Mouse (Mus musculus) frontal cortex, postnatal 25 days (tissue): ENCODE results near the gene Plaur.
A peak's percentile ranks its signal among the peaks of the same experiment; 100 is the strongest.

ENCODE experiments used
- DNase-seq, 2 experiments: peaks; one replicate each; pipeline ENCODE4 v3.0.0; 2022; ENCODE audit warnings: low spot score in 2 of 2

The Plaur gene

DNA sequence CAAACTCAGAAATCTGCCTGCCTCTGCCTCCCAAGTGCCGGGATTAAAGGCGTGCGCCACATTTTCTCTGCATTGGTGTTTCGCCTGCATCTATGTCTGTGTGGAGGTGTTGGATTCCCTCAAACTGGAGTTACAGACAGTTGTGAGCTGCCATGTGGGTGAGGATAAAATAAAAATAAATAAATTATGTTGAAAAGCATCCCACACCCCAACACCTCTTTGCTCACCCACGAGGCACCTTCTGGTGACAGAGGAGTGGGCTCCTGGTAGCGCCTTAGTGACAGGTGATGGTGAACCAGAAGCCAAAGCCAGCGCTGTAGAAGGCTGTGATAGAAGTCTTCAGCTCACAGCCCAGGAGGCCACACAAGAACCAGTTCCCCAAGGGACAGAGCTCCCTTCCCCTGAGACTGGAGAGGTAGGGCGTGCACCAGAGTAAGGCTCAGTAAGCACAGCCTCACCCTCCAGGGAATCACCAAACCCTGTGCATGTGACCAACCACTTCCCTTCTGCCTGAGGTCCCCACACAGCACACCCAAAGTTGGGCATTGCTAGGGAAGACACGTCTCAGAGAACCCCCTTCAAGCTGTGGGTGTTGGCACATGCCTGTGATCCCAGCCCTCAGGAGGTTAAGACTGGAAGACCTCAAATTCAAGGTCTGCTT lies 16.9 kb upstream of the Plaur start:
- no peak for DNase-seq

DNA sequence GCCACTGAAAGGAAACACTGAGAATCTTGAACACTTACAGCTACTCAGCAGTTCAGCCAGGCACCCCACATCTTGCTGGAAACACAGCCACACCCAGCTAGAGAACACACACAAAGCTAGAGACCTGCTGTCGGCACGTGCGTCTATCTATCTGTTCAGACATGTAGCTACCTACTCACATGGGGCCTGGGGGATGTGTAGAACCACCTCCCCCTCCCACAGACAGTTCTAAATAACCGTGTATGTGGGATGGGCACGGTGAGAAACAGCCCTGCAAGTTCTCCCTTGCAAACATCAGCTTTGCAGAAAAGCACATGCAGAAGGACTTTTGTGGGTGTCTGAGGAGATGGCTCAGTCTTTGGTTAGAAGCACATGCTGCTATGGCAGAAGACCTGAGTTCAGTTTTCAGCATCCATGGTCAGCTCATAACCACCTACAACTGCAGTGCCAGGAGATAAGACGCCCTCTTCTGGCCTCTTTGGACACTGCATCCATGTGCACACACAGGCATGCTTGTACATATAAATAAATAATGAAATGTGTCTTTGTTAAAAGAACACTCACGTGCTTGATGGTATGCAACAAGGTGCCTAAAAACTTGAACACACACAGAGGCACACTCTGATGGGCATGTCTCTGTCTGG lies 15.5 kb upstream of the Plaur start:
- DNase-seq: no peak

DNA sequence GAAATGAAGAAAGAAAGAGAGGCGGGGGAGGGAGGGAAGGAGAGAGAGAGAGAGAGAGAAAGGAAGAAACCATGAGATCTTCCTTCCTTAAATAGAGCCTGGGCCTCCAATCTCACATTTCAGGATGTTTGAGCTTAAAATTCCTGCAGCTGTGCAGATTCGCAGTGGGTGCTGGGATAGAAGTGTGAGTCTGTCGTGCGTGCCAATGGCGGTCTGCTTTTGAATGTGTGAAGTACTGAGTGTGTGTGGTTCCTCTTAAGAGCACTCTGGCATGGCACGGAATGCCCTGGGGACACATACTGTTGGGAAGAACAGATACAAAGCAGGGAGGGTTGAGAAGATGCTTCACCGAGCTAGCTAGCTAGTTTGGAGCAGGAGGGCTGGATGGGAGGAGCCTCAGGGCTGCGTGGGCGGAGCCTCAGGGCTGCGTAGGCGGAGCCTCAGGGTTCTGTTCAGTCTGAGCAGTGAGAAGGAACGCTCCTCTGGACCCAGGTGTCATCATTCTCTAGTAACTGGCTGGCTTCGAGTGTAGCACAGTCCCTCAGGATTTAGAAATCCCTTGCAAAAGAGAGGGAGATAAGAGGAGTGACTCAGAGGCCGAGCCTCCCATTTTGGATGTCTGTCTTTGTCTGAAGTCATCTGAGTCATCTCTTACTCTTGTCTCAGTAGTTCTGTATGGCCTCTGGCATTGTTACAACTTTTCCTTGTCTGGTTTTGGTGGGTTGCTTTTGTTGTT lies 13.3 kb upstream of the Plaur start:
- DNase-seq: no peak

DNA sequence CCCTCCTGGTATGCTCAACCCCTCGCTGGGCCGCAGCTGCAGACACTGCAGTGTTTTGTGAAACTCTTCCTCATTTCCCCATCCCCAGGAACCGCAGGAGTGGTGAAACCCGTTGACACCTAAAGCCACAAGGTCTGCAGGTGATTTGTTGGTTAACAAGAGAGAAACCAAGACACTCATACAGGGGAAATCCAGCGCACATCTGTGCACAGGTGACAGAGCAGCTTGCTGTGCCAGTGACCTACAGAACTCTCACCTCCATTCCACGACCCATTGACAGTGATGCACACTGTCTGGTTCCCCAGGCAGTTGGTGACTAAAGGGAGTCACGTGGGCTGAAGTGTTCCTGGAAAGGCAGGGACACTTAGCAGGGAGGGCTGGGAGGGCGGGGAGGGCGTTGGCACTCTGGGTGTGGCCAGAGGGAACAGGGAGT lies 11.7 kb upstream of the Plaur start:
- DNase-seq: no peak

DNA sequence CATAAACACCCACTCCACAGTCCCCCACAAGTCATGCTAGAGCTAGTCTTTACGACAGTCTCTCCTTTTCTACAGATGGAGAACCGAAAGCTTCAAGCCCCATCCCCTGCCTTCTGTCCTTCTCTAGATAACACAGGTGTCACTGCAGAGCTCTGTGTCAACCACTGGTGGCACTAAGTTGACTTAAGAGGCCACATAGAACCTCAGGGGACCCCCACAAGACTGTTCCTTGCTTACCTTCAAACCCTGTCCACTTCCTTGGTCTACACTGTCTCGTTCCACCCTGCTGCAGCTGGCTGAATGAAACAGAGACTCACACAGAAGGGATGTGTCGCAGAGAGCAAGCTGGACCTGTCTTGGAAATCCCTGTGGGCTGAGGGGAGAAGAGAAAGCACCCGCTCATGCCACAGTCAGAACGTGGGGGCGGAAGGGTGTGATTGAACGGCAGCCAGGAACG lies 10.4 kb upstream of the Plaur start, which contains the start of gene Irgc1:
Gene Irgc1, minus strand, starts transcription at position 443 of the 457 bp plus-strand sequence.
- no peak for DNase-seq

DNA sequence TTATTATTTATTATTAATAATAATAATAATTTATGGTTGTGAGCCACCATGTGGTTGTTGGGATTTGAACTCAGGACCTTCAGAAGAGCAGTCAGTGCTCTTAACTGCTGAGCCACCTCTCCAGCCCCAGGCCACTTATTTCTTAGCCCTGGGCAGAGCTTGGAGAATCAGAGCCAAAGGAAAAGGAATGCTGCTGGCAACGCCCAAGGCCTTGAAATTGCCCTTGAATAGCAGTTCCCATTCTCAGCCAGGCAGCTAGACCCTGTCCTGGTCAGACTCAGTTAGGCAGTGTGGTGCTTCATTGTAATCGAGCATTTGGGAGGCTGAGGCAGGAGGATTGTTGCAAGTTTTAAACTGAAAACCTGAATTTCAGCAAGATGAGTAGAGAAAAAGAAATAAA lies 8.1 kb upstream of the Plaur start:
- DNase-seq: no peak

DNA sequence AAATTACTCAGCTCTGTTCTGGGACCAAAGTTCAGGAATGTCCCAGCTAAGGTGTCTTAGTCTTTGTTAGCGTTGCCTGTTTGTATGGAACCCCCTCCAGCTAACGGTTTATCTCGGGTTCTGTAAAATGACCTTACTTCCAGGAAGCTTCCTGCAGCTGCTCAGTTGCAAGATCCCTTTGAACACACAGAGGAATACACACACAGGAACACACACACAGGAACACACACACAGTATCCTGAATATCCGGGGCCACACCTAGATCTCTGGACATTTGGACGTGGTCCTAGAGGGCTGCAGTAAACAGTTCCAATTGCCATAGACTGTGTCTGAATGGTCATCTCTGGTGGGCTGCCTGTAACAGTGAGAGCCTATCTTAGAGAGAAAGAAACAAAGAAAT lies 6.6 kb upstream of the Plaur start:
- DNase-seq: no peak

DNA sequence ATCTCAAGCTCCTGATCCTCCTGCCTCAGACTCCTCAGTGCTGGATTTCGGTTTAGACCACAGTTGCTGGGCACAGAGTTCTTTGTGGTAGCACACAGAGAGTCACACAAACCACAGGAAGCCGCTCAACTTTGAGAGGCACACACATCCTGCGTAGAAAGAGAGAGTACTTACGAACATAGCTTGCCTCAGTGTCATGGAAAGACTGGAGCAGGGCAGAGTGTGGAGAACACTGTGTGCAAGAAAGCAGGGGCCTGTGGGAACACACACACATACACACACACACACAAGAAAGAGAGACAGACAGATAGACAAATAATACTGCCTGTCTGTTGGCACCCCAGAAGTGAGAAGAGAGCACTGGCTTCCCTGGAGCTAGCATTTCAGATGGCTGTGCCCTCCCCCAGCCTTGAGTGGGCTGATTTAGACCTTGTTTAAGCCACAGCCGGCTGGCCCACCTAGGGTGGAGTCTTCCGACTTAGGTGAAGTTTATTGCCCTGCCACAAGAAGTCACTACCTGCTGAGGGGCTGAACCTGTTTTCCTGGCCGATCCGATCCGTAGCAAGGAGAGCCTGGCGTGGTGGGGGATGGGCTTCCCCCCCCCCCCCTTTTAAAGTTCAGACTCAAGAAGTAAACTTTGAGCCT lies 4.4 kb upstream of the Plaur start:
- DNase-seq: no peak

DNA sequence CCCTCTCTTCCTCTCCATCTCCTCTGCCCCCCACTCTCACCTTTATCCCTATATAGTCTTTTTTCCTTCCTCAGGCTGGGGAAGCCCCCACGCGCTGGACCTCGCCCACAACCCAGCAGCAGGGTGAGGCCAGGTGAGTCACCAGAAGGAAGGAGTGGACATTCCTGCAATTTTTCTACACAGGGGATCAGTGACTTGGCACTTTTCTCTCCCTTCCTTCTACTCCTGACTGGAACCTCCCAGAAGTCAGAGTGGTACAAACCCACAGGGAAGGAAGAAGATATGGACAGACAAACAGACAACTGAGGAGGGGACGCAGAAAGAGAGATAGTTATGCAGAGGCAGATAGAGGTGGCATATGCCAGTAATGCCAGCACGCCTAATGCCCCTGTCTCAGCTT lies 2.8 kb upstream of the Plaur start:
- no peak for DNase-seq

DNA sequence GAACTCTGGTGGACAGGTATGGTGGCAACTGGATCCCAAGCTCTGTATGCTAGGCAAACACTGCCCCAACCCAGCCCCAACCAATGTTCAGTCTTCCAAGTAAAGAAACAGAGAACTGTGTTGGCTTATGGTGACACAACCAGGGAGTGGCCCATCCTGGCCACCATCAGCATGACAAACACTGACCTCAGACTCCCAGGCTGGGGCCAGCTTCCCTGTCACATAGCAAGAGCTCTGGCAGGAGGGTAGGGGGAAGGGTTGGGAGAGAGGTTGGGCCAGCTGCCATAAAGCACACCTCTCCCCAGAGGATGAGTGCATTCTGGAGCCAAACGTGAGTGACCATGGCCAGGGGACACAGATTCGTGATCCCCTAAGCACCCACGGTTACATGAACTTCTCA lies 2.4 kb upstream of the Plaur start:
- no peak for DNase-seq

DNA sequence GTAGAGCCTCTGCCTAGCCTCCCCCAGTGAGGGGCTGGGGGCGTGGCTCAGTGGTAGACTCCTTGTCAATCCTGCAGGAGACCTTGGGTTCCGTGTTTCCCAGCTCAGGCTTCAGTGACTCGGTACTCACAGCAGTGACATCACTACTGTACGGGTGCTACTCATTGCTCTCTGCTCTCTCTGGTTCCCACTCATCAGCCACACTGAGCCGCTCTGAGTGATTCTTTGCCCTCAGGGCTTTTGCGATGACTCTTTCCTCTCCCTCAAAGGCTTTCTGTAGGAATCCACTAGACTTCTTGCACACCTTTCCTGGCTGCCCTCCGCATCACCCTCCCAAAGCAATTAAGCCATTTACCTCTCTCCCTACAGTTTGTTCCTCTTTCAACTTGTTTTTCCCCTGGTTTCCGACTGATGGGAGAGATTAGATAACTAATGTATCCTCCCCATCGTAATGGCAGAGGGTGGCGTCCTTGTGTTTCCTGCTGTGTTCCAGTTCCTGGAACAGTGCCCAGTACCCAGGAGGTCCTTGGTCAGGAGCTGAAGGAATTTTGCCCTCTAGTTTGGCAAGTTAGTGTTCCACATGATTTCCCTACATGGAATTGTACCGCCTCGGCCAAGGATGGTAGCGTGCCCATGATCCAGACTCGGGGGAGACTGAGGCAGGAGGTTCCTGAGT lies 770 bp upstream of the Plaur start:
- no peak for DNase-seq

DNA sequence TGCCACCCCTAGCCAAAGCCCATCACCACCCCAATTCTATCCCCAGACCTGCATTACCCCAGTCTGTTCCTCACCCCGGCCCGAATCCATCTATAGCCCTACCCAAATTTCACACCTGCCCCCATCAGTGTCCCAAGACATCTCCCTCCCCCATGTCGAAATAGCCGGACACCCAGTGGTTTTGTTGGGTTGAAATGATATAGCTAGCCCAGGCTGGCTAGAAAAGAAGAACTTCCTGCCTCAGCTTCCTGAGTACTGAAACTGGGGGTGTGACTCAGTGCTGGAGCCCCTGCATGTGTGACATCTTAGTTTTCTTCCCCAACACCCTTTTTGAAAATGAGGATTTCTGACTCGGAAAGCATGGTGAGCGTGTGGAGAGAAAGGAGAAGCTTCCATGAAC lies 4.6 kb downstream of the Plaur start:
- DNase-seq: no peak

DNA sequence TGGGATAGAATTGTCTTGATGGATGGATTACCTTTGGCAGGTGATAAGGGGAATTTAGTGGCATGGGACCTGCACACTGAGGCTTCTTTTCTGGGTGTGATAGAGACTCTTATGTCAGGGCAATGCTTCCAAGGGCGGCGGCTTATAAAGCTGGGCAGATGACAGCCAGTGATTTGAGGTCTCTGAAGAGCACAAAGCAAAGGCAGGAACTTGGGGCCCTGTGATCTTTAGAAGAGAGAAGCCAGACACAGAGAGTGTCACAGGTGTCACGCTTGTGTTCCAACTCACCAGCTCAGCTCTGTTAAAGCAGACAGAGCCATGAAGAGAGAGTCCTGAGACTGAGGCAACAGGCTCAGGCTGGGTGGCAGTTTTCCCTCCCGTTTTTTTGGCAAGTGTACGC lies 5.6 kb downstream of the Plaur start:
- no peak for DNase-seq

DNA sequence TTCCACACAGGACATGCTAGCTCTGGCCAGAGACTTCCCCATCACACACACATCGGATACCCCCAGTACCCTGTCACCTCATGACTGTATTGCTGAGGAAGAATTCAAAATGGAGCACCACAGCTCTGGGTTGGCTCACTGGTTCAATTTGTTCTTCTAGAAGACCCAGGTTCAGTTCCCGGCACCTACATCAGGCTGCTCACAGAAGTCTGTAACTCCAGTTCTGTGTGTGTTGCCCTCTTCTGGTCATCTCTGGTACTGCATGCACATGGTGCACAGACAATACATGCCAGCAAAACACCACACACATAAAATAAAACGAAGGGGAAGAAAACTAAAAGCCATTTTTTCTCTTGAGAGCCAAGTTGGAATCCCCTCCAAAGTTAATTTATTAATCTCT lies 6.8 kb downstream of the Plaur start:
- no peak for DNase-seq

DNA sequence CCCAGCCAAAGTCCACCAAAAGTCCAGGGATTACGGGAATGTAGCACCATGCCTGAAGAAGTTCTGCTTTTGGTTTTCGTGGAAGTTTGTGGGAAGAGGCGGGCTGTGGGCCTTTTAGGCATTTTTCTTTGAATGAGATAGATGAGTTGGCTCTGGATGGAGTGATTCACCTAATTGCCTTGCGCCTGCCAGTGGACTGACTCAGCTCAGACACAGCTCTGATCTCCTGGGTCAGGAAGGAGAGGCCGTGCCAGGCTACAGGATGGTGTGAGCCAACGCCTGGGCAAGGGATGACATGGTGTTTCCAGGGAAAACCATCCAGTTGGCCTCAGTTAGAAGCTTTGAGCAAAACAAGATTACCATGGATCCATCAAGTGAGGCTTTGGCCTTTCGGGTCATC lies 8.1 kb downstream of the Plaur start:
- DNase-seq: no peak

DNA sequence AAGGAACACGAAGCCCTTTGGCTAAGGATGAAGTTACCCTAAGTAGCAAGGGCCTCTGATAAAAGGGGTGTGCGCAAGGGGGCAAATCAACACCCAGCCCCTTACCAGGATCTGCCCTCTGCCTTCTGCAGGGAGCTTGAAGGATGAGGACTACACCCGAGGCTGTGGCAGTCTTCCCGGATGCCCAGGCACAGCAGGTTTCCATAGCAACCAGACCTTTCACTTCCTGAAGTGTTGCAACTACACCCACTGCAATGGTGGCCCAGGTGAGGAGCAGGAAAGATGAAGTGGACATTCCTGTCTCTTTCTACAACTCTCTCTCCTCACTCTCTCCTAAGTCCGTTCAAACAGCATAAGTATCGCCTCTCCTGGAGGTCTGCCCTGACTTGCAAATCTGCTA lies 10.2 kb downstream of the Plaur start:
- DNase-seq: no peak

DNA sequence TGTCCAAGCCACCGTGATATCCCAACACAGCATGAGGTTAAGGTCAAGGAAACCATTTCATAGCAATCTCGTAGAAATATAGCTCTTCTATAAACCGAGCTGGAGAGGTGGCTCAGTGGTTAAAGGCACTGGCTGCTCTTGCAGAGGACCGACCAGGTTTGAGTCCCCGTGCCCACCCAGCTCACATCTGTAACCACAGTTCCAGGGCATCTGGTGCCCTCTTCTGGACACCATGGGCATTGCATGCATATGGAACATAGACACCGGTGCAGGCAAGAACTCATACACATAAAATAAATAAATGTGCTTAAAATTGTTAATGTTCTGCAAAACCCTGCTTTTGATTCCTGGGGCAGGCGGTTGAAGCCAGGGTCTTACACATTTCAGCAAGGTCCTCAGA lies 10.7 kb downstream of the Plaur start:
- DNase-seq: no peak

DNA sequence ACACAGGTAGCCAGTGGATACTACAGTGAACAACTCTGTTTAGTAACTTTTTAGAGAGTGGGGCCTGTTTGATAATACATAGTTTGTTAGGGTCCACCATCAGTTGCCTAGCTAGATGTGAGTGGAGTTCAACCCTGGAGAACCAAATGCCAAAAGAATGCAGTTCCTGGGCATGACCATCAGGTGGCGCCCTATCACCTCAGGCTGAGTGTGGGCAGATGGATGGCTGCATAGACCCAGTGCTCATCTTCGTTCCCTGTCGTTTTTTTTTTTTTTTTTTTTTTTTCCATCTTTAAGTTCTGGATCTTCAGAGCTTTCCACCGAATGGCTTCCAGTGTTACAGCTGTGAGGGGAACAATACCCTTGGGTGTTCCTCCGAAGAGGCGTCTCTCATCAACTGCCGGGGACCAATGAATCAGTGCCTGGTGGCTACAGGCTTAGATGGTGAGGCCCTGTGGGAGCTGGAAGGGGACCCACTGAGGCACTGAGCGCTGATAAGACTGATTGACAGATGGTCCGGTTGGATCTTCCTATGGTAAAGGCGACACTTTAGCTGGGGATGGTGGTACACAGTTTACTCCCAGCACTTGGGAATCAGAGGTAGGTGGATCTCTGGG lies 11.7 kb downstream of the Plaur start:
- DNase-seq: peak in 1 of 2 experiments; percentile 64

DNA sequence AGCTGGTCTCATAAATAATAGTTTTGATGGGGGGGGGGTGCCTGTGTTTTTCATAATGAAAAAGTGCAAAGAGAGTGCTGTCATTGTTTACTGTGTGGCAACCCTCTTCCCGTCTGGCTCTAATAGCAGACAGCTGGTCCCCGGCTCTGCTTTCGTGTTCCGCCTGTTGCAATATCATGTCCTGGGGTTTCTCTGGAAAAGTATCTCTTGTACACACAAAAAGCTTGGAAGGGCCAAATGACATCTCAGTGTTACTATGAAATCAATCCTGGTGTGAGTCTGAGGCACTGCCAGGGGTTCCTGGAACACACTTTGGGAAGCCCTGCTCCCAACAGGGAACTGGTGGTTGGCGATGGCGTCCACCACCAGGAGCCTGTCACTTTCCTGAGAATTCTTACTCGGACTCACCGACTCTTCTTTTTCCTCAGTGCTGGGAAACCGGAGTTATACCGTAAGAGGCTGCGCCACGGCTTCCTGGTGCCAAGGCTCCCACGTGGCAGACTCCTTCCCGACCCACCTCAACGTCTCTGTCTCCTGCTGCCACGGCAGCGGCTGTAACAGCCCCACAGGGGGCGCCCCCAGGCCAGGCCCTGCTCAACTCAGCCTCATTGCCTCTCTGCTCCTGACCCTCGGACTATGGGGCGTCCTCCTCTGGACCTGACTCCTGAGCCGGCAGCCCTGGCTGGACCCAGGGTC lies 12.7 kb downstream of the Plaur start:
- DNase-seq: no peak

DNA sequence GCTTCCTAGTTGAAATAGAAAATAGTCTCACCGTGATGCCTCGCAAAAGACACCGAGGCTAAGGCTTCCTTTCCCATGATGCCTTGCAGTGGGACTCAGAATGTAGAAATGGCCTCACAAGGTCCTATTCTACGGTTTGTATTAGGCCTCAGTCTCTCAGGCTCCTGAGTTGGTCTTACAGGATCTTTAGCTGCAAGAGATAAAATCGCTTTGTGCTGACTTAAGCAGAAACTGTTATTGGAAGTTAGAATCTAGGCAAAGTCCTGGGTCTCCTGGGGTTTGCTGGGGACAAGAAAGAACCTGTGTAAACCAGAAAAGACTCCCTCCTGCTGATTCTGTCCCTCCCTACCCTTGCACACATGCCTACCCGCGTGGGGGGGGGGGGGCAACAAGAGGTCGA lies 14.1 kb downstream of the Plaur start:
- DNase-seq: no peak

DNA sequence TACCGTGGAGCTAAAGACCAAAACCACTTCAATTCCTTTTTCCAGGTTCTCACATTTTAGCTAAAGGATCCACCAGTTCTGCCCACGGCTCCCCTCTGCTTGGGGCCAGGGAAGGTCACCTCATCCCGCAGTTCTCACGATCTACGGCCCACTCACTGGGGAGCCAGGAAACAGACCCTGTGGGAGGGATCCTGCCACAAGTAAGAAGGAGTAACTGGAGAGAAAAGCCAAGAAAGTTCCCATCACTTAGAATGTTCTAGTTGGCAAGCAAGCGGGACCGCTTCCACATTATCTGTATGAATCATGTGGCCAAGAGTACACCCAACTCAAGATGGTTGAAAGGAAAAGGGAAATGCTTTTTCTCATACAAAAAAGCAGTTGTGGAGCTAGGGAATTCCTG lies 14.6 kb downstream of the Plaur start:
- no peak for DNase-seq
